Mouse (Mus musculus): ENCODE measurements at regions not wholly inside any gene's neighbourhood (a gene's known extent, or its start where the extent isn't known, plus 50 kb on each side); places are given as distances from the start of the nearest gene placed in this dataset.

DNA sequence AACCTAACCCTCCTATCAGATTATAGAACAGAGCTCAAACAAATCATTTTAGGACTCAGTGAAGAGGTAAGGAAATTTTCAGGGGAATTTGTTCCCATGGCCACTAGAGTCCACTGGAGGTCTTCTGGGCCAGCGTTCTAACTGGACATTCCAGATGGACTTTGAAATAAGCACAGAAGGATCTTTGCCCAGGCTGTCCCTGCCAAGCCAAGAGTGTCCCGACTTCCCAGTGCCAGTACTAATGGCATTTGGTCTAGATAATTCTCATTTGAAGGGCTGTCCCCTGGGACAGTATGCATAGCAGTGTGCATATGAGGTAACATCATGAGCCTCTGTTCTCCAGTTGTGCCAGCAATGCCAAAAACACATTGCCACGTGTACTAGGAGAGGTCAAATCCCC lies 97.7 kb upstream of the Tnfsf11 start:
- no peak for DNase-seq
- peak; percentile 10; the same call in 1 of the 2 replicates for TF ChIP-seq CTCF (IDR thresholded peaks at IDR 0.05)
- Histone ChIP-seq H3K4me3 (no peak overlapping the region), H3K27ac (no peak overlapping the region)
- intact Hi-C loops (cut with DNase I) = no loop called here

DNA sequence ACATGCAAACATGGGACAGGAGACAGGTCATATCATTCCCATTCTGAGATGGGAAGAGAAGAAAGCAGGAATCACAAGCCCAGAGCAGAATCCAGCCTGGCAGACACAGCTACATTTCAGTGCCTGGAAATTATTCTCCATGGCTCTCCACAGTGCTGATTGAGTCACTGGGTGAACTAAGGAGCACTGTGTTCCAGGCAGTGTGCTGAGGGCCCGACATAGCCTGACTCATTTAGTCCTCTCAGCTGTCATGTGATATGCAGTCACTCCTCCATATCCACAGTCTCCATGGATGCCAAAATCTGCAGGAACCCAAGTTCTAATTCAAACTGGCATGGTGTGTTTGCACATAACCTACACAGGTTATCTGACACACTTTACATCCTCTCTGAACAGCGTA lies 90.1 kb upstream of the Tnfsf11 start:
- no peak for TF ChIP-seq CTCF (IDR thresholded peaks at IDR 0.05)
- Histone ChIP-seq H3K4me3 (no peak overlapping the region), H3K27ac (no peak overlapping the region)
- intact Hi-C loops (cut with DNase I) = no loop called here
- DNase-seq = no peak

DNA sequence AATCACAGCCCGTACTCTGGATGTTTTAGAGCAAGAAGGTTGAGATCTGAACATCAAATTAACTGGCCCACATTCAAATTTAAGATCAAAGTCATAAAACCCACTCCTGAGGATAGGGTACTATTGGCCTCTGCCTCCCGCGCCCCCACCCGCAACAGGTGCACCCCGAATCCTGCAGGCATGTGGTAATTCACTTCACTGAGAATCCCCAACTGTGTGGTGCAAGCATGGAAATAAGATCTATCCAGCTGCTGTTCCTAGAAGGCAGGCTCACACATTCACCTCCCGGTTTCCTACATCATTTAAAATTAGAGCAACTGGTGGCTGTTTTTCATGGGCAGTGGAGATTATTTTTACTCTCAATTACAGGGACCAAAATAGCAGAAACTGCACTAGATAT lies 87.8 kb upstream of the Tnfsf11 start:
- intact Hi-C loops (cut with DNase I) = no loop called here
- no peak for DNase-seq
- Histone ChIP-seq H3K4me3 (no peak overlapping the region), H3K27ac (no peak overlapping the region)
- no peak for TF ChIP-seq CTCF (IDR thresholded peaks at IDR 0.05)

DNA sequence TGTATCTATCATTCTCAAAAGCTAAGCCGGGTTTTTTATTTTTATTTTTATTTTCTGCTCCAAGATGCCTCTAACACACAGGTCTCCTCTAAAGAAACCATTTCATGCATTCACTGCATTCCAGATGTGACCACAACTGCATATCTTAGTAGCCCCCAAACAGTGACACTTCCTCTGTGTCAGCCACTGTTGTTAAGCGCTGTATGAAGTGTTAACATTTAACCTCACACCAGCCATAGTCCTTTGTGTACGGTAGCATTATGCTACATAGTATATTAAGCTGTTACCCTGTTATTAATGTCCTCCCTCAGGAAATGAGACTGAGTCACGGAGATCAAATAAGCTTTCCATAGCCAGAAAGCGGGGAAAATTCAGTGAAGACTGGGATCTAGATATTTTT lies 79.2 kb upstream of the Tnfsf11 start:
- TF ChIP-seq CTCF (IDR thresholded peaks at IDR 0.05) = no peak
- Histone ChIP-seq H3K4me3 (no peak overlapping the region), H3K27ac (no peak overlapping the region)
- no peak for DNase-seq
- intact Hi-C loops (cut with DNase I) = no loop called here

DNA sequence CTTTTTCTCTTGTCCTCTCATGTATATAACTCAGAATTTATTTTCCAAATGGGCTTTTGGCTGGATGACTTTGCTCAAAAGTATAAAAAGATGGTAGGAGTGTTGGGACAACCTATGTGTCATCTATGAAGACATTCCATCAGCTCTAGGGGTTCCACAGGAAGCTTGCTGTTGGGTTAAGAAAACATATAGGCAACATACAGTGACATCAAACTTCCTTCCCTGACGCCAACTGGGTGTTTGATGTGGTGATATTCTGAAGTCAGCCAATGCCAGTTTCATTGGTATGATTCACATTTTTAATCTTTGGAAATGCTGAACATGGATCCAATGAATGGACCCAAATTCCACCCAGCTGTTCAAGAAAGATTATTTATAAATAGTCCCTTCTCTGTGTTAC lies 76.5 kb upstream of the Tnfsf11 start:
- Histone ChIP-seq H3K4me3 (no peak overlapping the region), H3K27ac (no peak overlapping the region)
- intact Hi-C loops (cut with DNase I) = no loop called here
- no peak for DNase-seq
- no peak for TF ChIP-seq CTCF (IDR thresholded peaks at IDR 0.05)

DNA sequence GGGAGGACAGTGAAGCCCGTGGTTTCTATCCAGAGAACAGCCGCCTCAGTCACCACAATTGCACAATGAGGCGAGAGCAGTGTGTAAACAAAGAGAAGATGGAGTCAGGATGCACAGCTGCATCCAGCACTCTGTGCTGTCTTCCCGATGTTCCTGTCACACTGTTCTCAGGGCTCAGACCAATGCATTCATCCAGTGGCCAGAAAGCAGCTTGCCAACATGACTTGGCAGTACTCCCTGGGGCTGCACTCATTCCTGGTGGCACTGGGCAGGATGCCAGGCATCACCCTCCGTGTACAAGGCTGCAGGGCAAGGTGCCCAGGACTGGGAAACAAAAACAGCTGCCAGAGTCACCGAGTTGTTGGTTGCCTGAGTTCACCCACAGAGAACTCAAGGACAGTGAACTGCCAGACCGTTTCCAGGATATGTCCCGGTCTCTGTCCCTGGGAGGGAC lies 75.4 kb upstream of the Tnfsf11 start:
- intact Hi-C loops (cut with DNase I) = no loop called here
- TF ChIP-seq CTCF (IDR thresholded peaks at IDR 0.05) = no peak
- peak; percentile 80 for DNase-seq
- Histone ChIP-seq H3K4me3 (no peak overlapping the region), H3K27ac (no peak overlapping the region)

DNA sequence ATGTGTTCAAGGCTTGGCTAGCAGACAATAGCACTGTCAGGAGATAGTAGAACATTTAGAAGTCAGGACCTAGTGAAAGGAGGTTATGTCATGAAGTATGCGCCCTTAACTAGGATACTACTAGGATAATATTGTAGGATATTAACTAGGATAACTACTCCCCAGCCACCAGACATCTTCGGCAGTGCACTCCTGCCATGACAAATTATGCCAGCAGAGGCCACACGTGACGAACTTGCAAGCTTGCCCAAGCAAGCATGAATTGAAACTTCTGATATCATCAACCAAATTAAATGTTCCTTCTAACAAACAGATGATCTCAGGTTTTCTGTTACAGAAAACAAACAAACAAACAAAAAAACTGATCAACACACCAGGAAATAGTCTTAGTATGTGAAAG lies 72.2 kb upstream of the Tnfsf11 start:
- DNase-seq = no peak
- intact Hi-C loops (cut with DNase I) = no loop called here
- Histone ChIP-seq H3K27ac (no peak overlapping the region), H3K4me3 (no peak overlapping the region)
- TF ChIP-seq CTCF (IDR thresholded peaks at IDR 0.05) = no peak

DNA sequence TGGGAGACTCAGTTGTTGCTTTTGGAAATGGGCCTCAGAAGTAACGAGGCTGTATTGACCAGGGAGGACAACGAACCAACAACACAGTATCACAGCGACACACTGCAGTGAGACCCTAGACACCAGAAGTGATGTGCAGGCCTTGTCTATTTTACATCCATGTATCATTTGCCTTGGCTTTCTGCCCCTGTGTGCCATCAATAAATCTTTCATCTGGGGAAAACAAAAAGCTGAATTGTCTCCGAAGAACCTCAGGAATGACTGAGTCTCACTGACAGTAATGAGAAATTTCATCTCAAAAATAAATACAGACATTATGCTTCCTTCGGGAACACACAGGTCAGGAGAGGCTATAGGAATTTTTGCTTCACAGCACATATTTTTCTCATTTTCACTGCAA lies 68.7 kb upstream of the Tnfsf11 start:
- DNase-seq = no peak
- TF ChIP-seq CTCF (IDR thresholded peaks at IDR 0.05) = no peak
- no peak overlapping the region for H3K4me3 ChIP-seq
- intact Hi-C loops (cut with DNase I) = no loop called here
- no peak overlapping the region for H3K27ac ChIP-seq

DNA sequence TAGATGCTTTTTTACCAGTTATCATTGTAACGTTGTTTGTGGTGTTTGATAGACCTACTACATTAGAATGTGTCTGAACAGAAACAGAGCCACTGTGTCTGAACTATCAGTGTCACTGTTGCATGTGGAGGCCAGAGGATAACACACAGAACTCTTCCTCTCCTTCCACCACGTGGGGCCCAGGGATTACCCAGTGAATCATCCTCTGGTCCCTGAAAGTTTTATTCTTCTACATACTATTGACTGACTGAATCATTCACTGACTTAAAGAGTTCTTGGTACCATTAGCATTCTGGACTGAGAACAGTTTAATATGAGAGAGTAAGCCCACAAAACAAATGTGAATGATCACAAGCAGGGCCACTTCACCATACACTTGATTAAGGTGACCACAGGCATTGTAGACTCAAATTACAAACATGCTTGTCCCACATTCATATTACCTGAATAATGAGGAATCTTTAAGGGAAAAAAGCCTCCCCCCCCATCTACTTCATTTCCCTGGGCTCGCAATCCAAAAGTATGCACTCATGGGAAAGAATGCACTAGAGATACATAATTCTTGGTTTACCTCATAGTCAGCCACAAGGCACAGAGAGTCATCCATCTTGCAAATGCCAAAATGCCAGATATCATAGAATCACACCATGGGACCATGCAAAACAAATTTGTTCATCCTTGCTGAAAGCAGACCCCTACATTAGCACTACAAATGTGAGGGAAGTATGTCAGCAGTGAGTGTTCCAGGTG lies 68.1 kb upstream of the Tnfsf11 start:
- DNase-seq = no peak
- intact Hi-C loops (cut with DNase I) = no loop called here
- Histone ChIP-seq H3K4me3 (no peak overlapping the region), H3K27ac (no peak overlapping the region)
- TF ChIP-seq CTCF (IDR thresholded peaks at IDR 0.05) = no peak

DNA sequence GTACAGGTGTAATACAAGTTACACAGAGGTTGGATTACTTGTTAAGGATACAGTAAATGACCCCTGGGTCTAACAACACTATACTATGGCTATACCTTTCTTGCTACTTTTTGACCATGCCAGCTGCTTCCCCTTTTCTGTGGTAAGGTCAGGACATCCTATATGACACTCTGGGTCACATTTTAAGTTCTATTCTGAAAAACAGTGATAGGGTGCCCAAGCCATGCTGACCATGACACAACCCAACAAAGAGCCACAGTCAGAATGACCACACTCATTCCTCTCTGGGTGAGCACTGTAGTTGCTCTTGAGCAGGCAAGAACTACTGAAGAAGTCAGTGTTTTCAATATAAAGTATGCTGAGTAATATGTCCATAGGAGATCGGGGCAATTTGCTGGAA lies 64.3 kb upstream of the Tnfsf11 start:
- H3K27ac ChIP-seq = no peak overlapping the region
- no peak overlapping the region for H3K4me3 ChIP-seq
- intact Hi-C loops (cut with DNase I) = no loop called here
- TF ChIP-seq CTCF (IDR thresholded peaks at IDR 0.05) = no peak
- no peak for DNase-seq

DNA sequence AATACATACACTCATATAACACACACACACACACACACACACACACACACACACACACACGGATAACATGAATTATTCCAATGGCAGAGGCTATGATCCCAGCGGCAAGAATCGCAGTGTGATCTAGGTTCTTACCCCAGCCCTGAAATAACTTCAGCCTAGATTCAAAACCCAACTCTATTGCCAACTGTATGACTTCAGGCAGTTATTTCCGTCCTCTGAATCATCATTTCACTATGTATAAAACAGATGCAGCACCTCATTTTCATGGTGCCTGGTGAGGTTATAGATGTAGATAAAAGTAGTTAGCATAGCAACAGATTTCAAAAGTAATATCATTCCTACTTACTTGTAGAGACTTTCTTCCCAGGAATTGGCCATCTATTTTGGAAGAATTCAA lies 61.0 kb upstream of the Tnfsf11 start:
- no peak for TF ChIP-seq CTCF (IDR thresholded peaks at IDR 0.05)
- no peak overlapping the region for H3K27ac ChIP-seq
- DNase-seq = no peak
- intact Hi-C loops (cut with DNase I) = no loop called here
- H3K4me3 ChIP-seq = no peak overlapping the region

DNA sequence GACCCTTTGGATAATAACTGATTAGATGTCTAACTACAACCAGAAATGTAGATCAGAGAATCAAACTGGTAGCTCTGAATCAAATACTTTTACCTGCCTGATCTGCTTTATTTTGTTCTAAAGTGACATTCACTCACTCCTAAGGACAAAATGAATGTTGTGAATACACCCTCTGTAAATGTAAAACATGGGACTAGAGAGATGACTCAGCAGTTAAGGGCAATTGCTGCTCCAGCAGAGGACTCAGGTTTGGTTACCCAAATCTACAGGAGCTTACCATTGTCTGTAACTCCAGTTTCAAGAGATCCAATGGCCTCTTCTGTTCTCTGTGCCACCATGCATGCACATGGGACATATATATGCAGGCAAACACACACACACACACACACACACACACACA lies 57.0 kb upstream of the Tnfsf11 start:
- no peak for TF ChIP-seq CTCF (IDR thresholded peaks at IDR 0.05)
- intact Hi-C loops (cut with DNase I) = no loop called here
- DNase-seq = no peak

DNA sequence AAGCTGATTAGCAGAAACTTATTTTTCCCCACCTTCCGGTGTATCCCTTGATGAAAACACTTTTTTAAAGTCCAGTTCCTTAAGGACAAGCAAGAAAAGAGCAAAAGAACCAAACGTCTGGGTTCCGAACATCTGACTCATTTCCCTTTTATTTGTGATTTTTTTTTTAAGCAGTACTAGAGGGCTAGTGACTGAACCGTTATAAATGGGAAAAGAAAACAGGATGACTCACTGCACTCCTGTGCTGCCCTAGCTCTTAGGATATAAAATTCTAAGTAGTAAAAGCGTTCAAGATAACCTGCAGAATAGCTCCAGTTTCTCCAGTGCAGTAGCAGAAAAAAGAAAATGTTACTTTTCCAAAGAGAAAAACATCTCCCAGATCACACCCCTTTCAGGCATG lies 55.3 kb upstream of the Tnfsf11 start:
- intact Hi-C loops (cut with DNase I) = no loop called here
- Histone ChIP-seq H3K4me3 (no peak overlapping the region), H3K27ac (no peak overlapping the region)
- no peak for DNase-seq
- TF ChIP-seq CTCF (IDR thresholded peaks at IDR 0.05) = no peak

More for the DNA sequence above, 57.0 kb upstream of the Tnfsf11 start:
- Histone ChIP-seq H3K27ac (no peak overlapping the region), H3K4me3 (no peak overlapping the region)

Data from gastrocnemius, adult 2 months (tissue).